Mouse (Mus musculus): ENCODE measurements at regions not wholly inside any gene's neighbourhood (a gene's known extent, or its start where the extent isn't known, plus 50 kb on each side); places are given as distances from the start of the nearest gene placed in this dataset.

DNA sequence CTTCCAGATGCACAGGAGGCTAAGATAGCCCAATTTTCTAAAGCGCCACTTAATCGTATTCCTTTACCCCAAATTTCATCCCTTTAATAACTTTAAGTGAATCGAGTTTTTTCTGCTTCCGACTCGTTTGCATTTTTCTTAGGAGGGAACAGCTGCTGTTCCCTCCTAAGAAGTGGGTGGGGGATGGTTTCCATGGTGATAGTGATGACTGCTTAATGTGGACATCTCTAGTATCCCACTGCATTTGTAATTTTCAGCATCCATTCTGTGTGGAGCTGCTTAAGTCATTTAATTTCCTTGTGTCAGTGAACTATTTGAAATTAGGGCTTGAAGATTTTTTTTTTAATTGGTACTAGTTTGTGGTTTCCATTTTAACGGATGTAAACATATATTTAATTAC lies 567.8 kb upstream of the Adgra3 start:
- Histone ChIP-seq H3K27me3 (replicated peaks; ENCODE audit: control insufficient read depth, insufficient read depth, low read length) (no peaks in the 10 kb centered on the region), H3K36me3 (ENCODE audit: control insufficient read depth, insufficient read depth, low read length) (no peaks in the 10 kb centered on the region), H3K27ac (ENCODE audit: insufficient read depth, low read depth, low read length) (no peak overlapping the region), H3K4me1 (ENCODE audit: control insufficient read depth, insufficient read depth, low read length) (no peaks in the 10 kb centered on the region), H3K4me3 (ENCODE audit: insufficient read depth, low read depth, low read length) (no peak overlapping the region)
- DNase-seq = no peak
- 83% methylated on average over 6 of the region's 6 CpGs for WGBS
- TF ChIP-seq CTCF (conservative IDR thresholded peaks at IDR 0.05; ENCODE audit: insufficient read depth, insufficient read length, low read depth, low read length) = no peak
- TF ChIP-seq POLR2A (IDR thresholded peaks at IDR 0.05; ENCODE audit: low read depth, low read length) = no peak

DNA sequence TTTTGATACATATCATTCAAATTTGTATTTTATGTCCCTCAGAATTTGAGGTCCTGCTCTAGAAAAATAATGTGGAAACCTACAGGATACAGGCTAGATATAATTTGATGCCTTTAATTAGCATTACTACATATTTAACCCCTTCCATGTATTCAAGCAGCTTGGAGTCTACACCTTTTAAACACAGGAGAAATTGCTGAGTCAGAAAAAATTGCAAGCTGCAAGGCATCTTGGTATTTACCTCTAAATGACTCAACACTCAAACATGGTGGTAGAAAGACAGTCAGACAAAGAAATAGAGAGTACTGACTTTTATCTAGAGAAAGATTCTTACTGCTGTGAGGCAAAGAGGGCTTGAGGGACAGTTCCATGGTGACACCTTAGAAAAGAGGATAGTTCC lies 565.4 kb upstream of the Adgra3 start:
- no peak for TF ChIP-seq CTCF (conservative IDR thresholded peaks at IDR 0.05; ENCODE audit: insufficient read depth, insufficient read length, low read depth, low read length)
- TF ChIP-seq POLR2A (IDR thresholded peaks at IDR 0.05; ENCODE audit: low read depth, low read length) = no peak
- no peaks in the 10 kb centered on the region for H3K4me1 ChIP-seq (ENCODE audit: control insufficient read depth, insufficient read depth, low read length)
- no peak for DNase-seq
- H3K36me3 ChIP-seq (ENCODE audit: control insufficient read depth, insufficient read depth, low read length) = no peaks in the 10 kb centered on the region
- H3K27me3 ChIP-seq (replicated peaks; ENCODE audit: control insufficient read depth, insufficient read depth, low read length) = no peaks in the 10 kb centered on the region
- H3K27ac ChIP-seq (ENCODE audit: insufficient read depth, low read depth, low read length) = no peak overlapping the region
- H3K4me3 ChIP-seq (ENCODE audit: insufficient read depth, low read depth, low read length) = no peak overlapping the region

All from kidney, adult 2 months (tissue).